Mouse (Mus musculus): ENCODE results near the gene Gm11733. TPM values are rescaled to one million over a fixed set of nuclear protein-coding genes. Genes with fewer than 3 reads are reported as not detected.

Gm11733 gene
- total and polyA plus RNA-seq, 3 experiments, result 0.10 TPM; not detected in 2

- Histone ChIP-seq H3K79me2 (replicated peaks; ENCODE audit: control insufficient read depth, extremely low read depth, insufficient read depth, poor library complexity, severe bottlenecking) (no peaks in the 10 kb centered on the region), H3K27me3 (replicated peaks) (peaks cover 8% of the 10 kb centered on the region), H3K4me2 (ENCODE audit: insufficient read depth, low read depth, poor library complexity, severe bottlenecking) (peak overlapping the region; percentile 80), H3K4me3 (replicated peaks in 1 of 3; ENCODE audit: low read depth in 2 of 3, low read length in 2 of 3, poor library complexity in 1 of 3) (peak overlapping the region in 1 of 3 experiments; percentile 10), H3K9me3 (replicated peaks; ENCODE audit: low read length) (peaks cover 9% of the 10 kb centered on the region), H3K4me1 (ENCODE audit: control insufficient read depth in 1 of 2, insufficient read depth in 2 of 2) (peaks cover 16 to 52% of the 10 kb centered on the region in 2 experiments), H3K36me3 (replicated peaks in 1 of 2; ENCODE audit: control insufficient read depth in 1 of 2, insufficient read depth in 1 of 2, low read length in 1 of 2) (no peaks in the 10 kb centered on the region), H3K9ac (ENCODE audit: insufficient read depth, low read depth) (no peak overlapping the region), H3K27ac (ENCODE audit: insufficient read depth, low read depth) (no peak overlapping the region)
- no peak for TF ChIP-seq RCOR1 (conservative IDR thresholded peaks at IDR 0.05; ENCODE audit: low read depth, low read length)
- TF ChIP-seq CHD1 (IDR thresholded peaks at IDR 0.05; ENCODE audit: low read depth, low read length), result no peak
- TF ChIP-seq RAD21 (IDR thresholded peaks at IDR 0.05; ENCODE audit: low read depth, low read length), result peak; percentile 10
- TF ChIP-seq HCFC1 (IDR thresholded peaks at IDR 0.05; ENCODE audit: low read depth, low read length), result no peak
- no peak for TF ChIP-seq MAZ (IDR thresholded peaks at IDR 0.05; ENCODE audit: low read depth, low read length)
- no peak for TF ChIP-seq NELFE (IDR thresholded peaks at IDR 0.05; ENCODE audit: low read depth, low read length)
- no peak for TF ChIP-seq ZMIZ1 (IDR thresholded peaks at IDR 0.05; ENCODE audit: low read depth, low read length)
- no peak for TF ChIP-seq UBTF (IDR thresholded peaks at IDR 0.05; ENCODE audit: low read depth, low read length)
- TF ChIP-seq MAFK (IDR thresholded peaks at IDR 0.05; ENCODE audit: insufficient replicate concordance, low read length), result no peak
- TF ChIP-seq BHLHE40 (IDR thresholded peaks at IDR 0.05; ENCODE audit: low read depth, low read length), result peak; percentile 62
- TF ChIP-seq MYC (IDR thresholded peaks at IDR 0.05; ENCODE audit: low read depth, low read length), result 0 out of 2 replicates have a peak, but pooled peaks have one; percentile 23
- no peak for TF ChIP-seq JUN (IDR thresholded peaks at IDR 0.05; ENCODE audit: insufficient read depth, low read depth, low read length)
- TF ChIP-seq ETS1 (conservative IDR thresholded peaks at IDR 0.05; ENCODE audit: low read depth, low read length), result peak; percentile 19; the same call in 1 of the 2 replicates
- TF ChIP-seq TBP (conservative IDR thresholded peaks at IDR 0.05; ENCODE audit: low read depth, low read length), result no peak
- no peak for TF ChIP-seq PAX5 (IDR thresholded peaks at IDR 0.05; ENCODE audit: low read length)
- TF ChIP-seq IRF4 (IDR thresholded peaks at IDR 0.05; ENCODE audit: low read depth, low read length), result no peak
- no peak for TF ChIP-seq ELF1 (IDR thresholded peaks at IDR 0.05; ENCODE audit: low read depth, low read length)
- TF ChIP-seq MAX (IDR thresholded peaks at IDR 0.05; ENCODE audit: low read length), result no peak
- TF ChIP-seq ZC3H11A (IDR thresholded peaks at IDR 0.05; ENCODE audit: low read depth, low read length), result no peak
- no peak for TF ChIP-seq GABPA (IDR thresholded peaks at IDR 0.05; ENCODE audit: insufficient replicate concordance, low read depth, low read length)
- no peak for TF ChIP-seq JUND (conservative IDR thresholded peaks at IDR 0.05; ENCODE audit: low read depth, low read length)
- no peak for TF ChIP-seq EP300 (IDR thresholded peaks at IDR 0.05; ENCODE audit: low read length)
- no peak for TF ChIP-seq SIN3A (IDR thresholded peaks at IDR 0.05; ENCODE audit: low read length)
- peak; percentile 42; the same call in 1 of the 2 replicates for TF ChIP-seq TCF12 (IDR thresholded peaks at IDR 0.05; ENCODE audit: low read depth, low read length)
- no peak for TF ChIP-seq POLR2AphosphoS2 (IDR thresholded peaks at IDR 0.05; ENCODE audit: low read depth, low read length)
- peak; percentile 28 for TF ChIP-seq SMC3 (IDR thresholded peaks at IDR 0.05; ENCODE audit: low read depth, low read length)
- no peak for TF ChIP-seq E2F4 (IDR thresholded peaks at IDR 0.05; ENCODE audit: insufficient replicate concordance, low read depth, low read length)
- 0 out of 2 replicates have a peak, but pooled peaks have one; percentile 34 for TF ChIP-seq POLR2A (IDR thresholded peaks at IDR 0.05; ENCODE audit: low read depth, low read length)
- TF ChIP-seq NRF1 (IDR thresholded peaks at IDR 0.05; ENCODE audit: low read depth, low read length), result no peak
- TF ChIP-seq ZNF384 (IDR thresholded peaks at IDR 0.05; ENCODE audit: low read depth, low read length), result no peak
- no peak for TF ChIP-seq ZKSCAN1 (IDR thresholded peaks at IDR 0.05; ENCODE audit: borderline replicate concordance, low read depth, low read length)
- TF ChIP-seq USF2 (conservative IDR thresholded peaks at IDR 0.05; ENCODE audit: low read depth, low read length), result no peak
- no peak for TF ChIP-seq KAT2A (IDR thresholded peaks at IDR 0.05; ENCODE audit: insufficient replicate concordance, low read length)
- 0 out of 2 replicates have a peak, but pooled peaks have one; percentile 23 for TF ChIP-seq MEF2A (IDR thresholded peaks at IDR 0.05; ENCODE audit: borderline replicate concordance, low read depth, low read length)
- TF ChIP-seq CTCF (conservative IDR thresholded peaks at IDR 0.05 in 1 of 2, IDR thresholded peaks at IDR 0.05 in 1 of 2; ENCODE audit: low read depth in 2 of 2, low read length in 2 of 2), result no peak
- no peak for TF ChIP-seq MXI1 (IDR thresholded peaks at IDR 0.05; ENCODE audit: low read depth, low read length)
- TF ChIP-seq USF1 (IDR thresholded peaks at IDR 0.05; ENCODE audit: low read depth, low read length), result no peak
- no peak for TF ChIP-seq CHD2 (IDR thresholded peaks at IDR 0.05; ENCODE audit: low read length)
- DNase-seq (ENCODE audit: extremely low read depth), result peak; percentile 72
- dilution Hi-C loops (cut with MboI; ENCODE audit: extremely low pct_ligation_motif_present, extremely low pct_unique_long_range_greater_than_20kb, low sequenced_read_pairs), result no loop called here
- in situ Hi-C loops (cut with MboI; ENCODE audit: low pct_ligation_motif_present, low pct_unique_long_range_greater_than_20kb, low sequenced_read_pairs), result no loop called here
Measured at GRCm38 (mm10) chr11:117459148-117459547, 25.0 kb upstream of the Gm11733 start.
